Comparison of ENCODE assay signal across 8 mouse cellular contexts in the genomic region with DNA sequence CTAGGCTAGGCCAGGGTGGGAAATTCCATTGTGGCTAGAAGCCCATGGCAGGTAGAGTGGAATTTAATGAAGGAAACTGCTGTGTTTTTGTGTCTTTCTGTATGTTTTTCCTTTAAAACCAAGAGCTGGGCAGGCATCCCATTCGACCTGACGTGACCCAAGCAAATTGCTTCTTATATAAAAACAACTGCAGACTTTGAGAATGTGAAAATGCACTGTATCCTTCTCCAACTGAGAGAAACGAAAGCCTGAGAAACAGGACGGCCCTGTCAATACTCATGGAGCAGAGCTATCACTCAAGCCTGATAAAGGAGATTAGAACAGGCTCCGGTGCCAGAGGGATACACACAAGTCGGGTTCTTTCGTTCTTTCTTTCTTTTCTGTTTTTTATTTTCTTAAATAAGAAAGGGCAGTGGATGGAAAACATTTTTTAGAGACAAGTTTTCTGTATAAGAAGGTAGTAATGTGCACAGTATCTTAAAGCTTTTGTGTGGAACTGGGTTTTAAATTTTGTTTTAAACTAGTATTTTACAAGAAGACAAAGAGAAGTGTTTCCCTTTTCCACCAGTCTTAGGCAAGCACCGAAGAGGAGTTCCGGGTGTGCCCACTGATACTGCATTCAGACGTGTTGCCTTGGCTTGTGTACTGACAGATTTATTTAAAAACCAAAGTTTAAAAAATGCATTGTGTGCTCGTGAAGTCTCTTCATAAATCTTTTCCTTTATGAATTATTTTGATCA.
A peak's percentile ranks its signal among the peaks of the same experiment; 100 is the strongest.
DNase-seq lines count a peak whose midpoint lies in the region; ATAC-seq lines count a peak whose summit lies in the region.

No protein-coding gene starts in this region.

- WGBS in forebrain, embryonic 15.5 days, result 19% methylated on average over 11 of the region's 11 CpGs

- ATAC-seq in forebrain, embryonic 15.5 days (replicated peaks), result peak; percentile 68; the same call in 1 of the 2 replicates

- H3K9ac ChIP-seq in forebrain, embryonic 15.5 days (replicated peaks), result no peak overlapping the region

- H3K4me1 ChIP-seq in forebrain, embryonic 15.5 days, result peaks cover 11% of the 10 kb centered on the region

- no peak overlapping the region for H3K4me3 ChIP-seq in forebrain, embryonic 15.5 days

- peak overlapping the region; percentile 31 for H3K27ac ChIP-seq in forebrain, embryonic 15.5 days (replicated peaks)

- no peaks in the 10 kb centered on the region for H3K9me3 ChIP-seq in forebrain, embryonic 15.5 days

- H3K27me3 ChIP-seq in forebrain, embryonic 15.5 days, result no peaks in the 10 kb centered on the region

- H3K36me3 ChIP-seq in forebrain, embryonic 15.5 days, result no peaks in the 10 kb centered on the region

- DNase-seq in cerebellum, adult 11 months, result peak; percentile 23
- DNase-seq in cerebellum, adult 11-12 months, result no peak
- DNase-seq in adrenal gland, postnatal 36 days, result peak; percentile 21 to 36
- peak; percentile 56 for DNase-seq in heart, postnatal 4 days
- DNase-seq in lung, postnatal 4 days, result peak; percentile 18 to 33
- no peak for DNase-seq in spleen, postnatal 4 days (ENCODE audit: low spot score in 2 of 2)
- no peak for DNase-seq in c-Kit-positive CD71-positive TER-119-positive erythroid progenitor cells, embryonic 14.5 days (ENCODE audit: low spot score)

- H3K4me2 ChIP-seq in forebrain, embryonic 15.5 days (replicated peaks), result no peak overlapping the region

Comparison
In these comparisons a context has a peak if more than half of its experiments do, and no peak if none do; other contexts are left out.
1. DNase-seq: peak in cerebellum, adult 11 months (single experiment), adrenal gland, postnatal 36 days (2 of 2), heart, postnatal 4 days (single experiment) and lung, postnatal 4 days (2 of 2); none in cerebellum, adult 11-12 months (single experiment), spleen, postnatal 4 days (0 of 2) and c-Kit-positive CD71-positive TER-119-positive erythroid progenitor cells, embryonic 14.5 days (single experiment).